8 mouse cellular contexts compared by ENCODE assay signal in the genomic region with DNA sequence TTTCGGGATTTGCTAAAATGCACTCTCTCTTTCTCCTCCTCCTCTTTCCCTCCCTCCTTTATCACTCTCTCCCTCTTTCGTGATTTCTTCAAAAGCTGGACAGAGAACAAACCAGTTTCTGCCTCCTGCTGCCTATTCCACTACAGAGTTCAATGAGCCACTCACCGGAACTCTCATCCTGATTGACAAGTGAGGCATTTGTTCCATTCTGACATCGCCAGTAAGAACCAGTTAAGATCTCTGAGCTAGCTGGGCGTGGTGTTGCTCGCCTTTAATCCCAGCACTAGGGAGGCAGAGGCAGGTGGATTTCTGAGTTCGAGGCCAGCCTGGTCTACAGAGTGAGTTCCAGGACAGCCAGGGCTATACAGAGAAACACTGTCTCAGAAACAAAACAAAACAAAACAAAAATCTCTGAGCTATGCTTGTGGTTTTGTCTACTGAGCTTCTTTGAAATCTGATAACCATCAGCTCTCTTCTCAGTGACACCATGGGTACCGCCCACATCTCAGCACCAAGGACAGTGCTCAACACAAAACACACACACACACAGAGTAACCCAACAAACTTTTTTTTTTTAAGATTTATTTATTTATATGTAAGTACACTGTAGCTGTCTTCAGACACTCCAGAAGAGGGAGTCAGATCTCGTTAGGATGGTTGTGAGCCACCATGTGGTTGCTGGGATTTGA. TPM values are rescaled to one million over a fixed set of nuclear protein-coding genes. Genes with fewer than 3 reads are reported as not detected.
A peak's percentile ranks its signal among the peaks of the same experiment; 100 is the strongest.
DNase-seq lines count a peak whose midpoint lies in the region; ATAC-seq and TF ChIP-seq lines count a peak whose summit lies in the region.
"Not testable (repeated sequence)": the region's sequence is repeated elsewhere in the genome, so short reads cannot be mapped to it uniquely, and the experiment has no call there.

No protein-coding gene starts in this region.

- WGBS in forebrain, embryonic 11.5 days = 66% methylated on average over 9 of the region's 9 CpGs

- H3K9ac ChIP-seq in MEL (ENCODE audit: control insufficient read depth, low read depth, low read length, poor library complexity, severe bottlenecking); forebrain, embryonic 11.5 days (ENCODE audit: low read length): not testable (repeated sequence)

- not testable (repeated sequence) for H3K79me2 ChIP-seq in MEL (ENCODE audit: control insufficient read depth, insufficient read depth, low read length, poor library complexity); myocyte (ENCODE audit: control insufficient read depth, insufficient read depth)

- not testable (repeated sequence) for TF ChIP-seq CTCF in MEL (IDR thresholded peaks at IDR 0.05 in 2 of 3, conservative IDR thresholded peaks at IDR 0.05 in 1 of 3; ENCODE audit: control insufficient read depth in 1 of 3, insufficient read depth in 1 of 3, low read depth in 2 of 3, low read length in 3 of 3, poor library complexity in 1 of 3, severe bottlenecking in 1 of 3)

- H3K36me3 ChIP-seq in MEL (ENCODE audit: control insufficient read depth in 1 of 2, insufficient read depth in 2 of 2, low read length in 2 of 2); forebrain, embryonic 11.5 days (ENCODE audit: control insufficient read depth, insufficient read depth, low read length); myocyte (ENCODE audit: control insufficient read depth, insufficient read depth): not testable (repeated sequence)

- peak; percentile 85 for ATAC-seq in activated CD4-positive, CD25-positive, alpha-beta regulatory T cell, adult 4 months
- not testable (repeated sequence) for ATAC-seq in forebrain, embryonic 11.5 days (replicated peaks; ENCODE audit: low FRiP score)

- not testable (repeated sequence) for TF ChIP-seq POLR2A in MEL (IDR thresholded peaks at IDR 0.05; ENCODE audit: control insufficient read depth in 1 of 2, insufficient read depth in 1 of 2, low read depth in 1 of 2, low read length in 2 of 2, poor library complexity in 1 of 2); myocyte (IDR thresholded peaks at IDR 0.05; ENCODE audit: insufficient read length, low read depth)

- not testable (repeated sequence) for H3K9me3 ChIP-seq in MEL (replicated peaks; ENCODE audit: insufficient read depth, low read length); forebrain, embryonic 11.5 days (ENCODE audit: control insufficient read depth, low read length)

- H3ac ChIP-seq in myocyte (ENCODE audit: control insufficient read depth, insufficient read length) = not testable (repeated sequence)

- DNase-seq in CD4-positive, CD25-positive, alpha-beta regulatory T cell, adult 2 months (ENCODE audit: low read depth, low spot score) = peak; percentile 92
- peak; percentile 84 for DNase-seq in MEL (ENCODE audit: low read depth, low spot score)
- DNase-seq in c-Kit-positive CD71-positive TER-119-negative erythroid progenitor cells, embryonic 14.5 days (ENCODE audit: low read depth) = peak; percentile 60
- peak; percentile 46 for DNase-seq in forebrain, embryonic 11.5 days (ENCODE audit: low spot score)
- DNase-seq in kidney, postnatal 4 days = peak; percentile 61 to 67
- peak; percentile 68 for DNase-seq in thymus, postnatal 4 days

- not testable (repeated sequence) for H3K27ac ChIP-seq in MEL (ENCODE audit: control insufficient read depth, low read depth, low read length); forebrain, embryonic 11.5 days (ENCODE audit: low read depth, low read length)

- not testable (repeated sequence) for H3K4me2 ChIP-seq in forebrain, embryonic 11.5 days (ENCODE audit: low read depth, low read length, severe bottlenecking); myocyte (ENCODE audit: low read depth)

- not testable (repeated sequence) for TF ChIP-seq EP300 in MEL (IDR thresholded peaks at IDR 0.05; ENCODE audit: low read depth in 1 of 2, low read length in 2 of 2)

- H3K27me3 ChIP-seq in MEL (ENCODE audit: control insufficient read depth in 1 of 2, insufficient read depth in 2 of 2, low read length in 2 of 2) = peaks cover 26 to 32% of the 10 kb centered on the region in 2 experiments
- H3K27me3 ChIP-seq in forebrain, embryonic 11.5 days (ENCODE audit: control insufficient read depth, insufficient read depth, low read length); myocyte (ENCODE audit: control insufficient read depth, insufficient read depth, insufficient read length): not testable (repeated sequence)

- H3K4me1 ChIP-seq in MEL (ENCODE audit: control insufficient read depth in 1 of 2, insufficient read depth in 2 of 2, low read length in 2 of 2); forebrain, embryonic 11.5 days (replicated peaks; ENCODE audit: control insufficient read depth, insufficient read depth, low read length): not testable (repeated sequence)

- not testable (repeated sequence) for TF ChIP-seq RAD21 in MEL (IDR thresholded peaks at IDR 0.05; ENCODE audit: low read depth, low read length)

- not testable (repeated sequence) for H3K4me3 ChIP-seq in MEL (ENCODE audit: control insufficient read depth in 1 of 2, insufficient read depth in 1 of 2, low read depth in 2 of 2, low read length in 2 of 2); forebrain, embryonic 11.5 days (ENCODE audit: low read depth, low read length); myocyte

TF ChIP-seq in MEL, 35 proteins besides CTCF, POLR2A, EP300 and RAD21:
- 0 out of 2 replicates have a peak, but pooled peaks have one; percentile 20 for TF ChIP-seq RCOR1 (IDR thresholded peaks at IDR 0.05; ENCODE audit: low read depth, low read length)
- TF ChIP-seq GATA1 (IDR thresholded peaks at IDR 0.05; ENCODE audit: low read depth, low read length) = peak; percentile 74
- peak; percentile 92 for TF ChIP-seq SIN3A (IDR thresholded peaks at IDR 0.05; ENCODE audit: low read length)
- TF ChIP-seq ZNF384 (IDR thresholded peaks at IDR 0.05; ENCODE audit: low read depth, low read length) = peak; percentile 84
- peak; percentile 77 for TF ChIP-seq MXI1 (IDR thresholded peaks at IDR 0.05; ENCODE audit: low read depth, low read length)
TF ChIP-seq in MEL: peak in this region for 5; not testable (repeated sequence) for 30.

TF ChIP-seq in myocyte, 11 proteins besides CTCF, POLR2A, EP300 and RAD21:
- peak; percentile 73 for TF ChIP-seq REST (IDR thresholded peaks at IDR 0.05; ENCODE audit: insufficient read depth, insufficient read length)

RNA-seq across cellular contexts. Expression of a gene that starts 6.7 kb away (rescaled TPM):
- 2,589 and 2,603 TPM in 2 replicates for total RNA-seq in MEL (2012; rRNA removed)
- polyA plus RNA-seq in MEL (2012; ENCODE audit: insufficient read depth in 1 of 2, insufficient read length in 2 of 2, low read depth in 1 of 2, low replicate concordance in 2 of 2, missing spikeins in 1 of 2) (1,000 to 10,000 TPM in 1 of 2 experiments, not detected in 1; 2,003 TPM), myocyte (2012; fragmentation: generic; extraction: Trizol) (1,551 TPM)
- 1,000 to 10,000 TPM; 1,145 to 1,405 TPM for polyA plus RNA-seq in activated CD4-positive, CD25-positive, alpha-beta regulatory T cell, adult 4 months (2017; shearing (Covaris generic))
- 388 and 392 TPM in 2 replicates for polyA plus RNA-seq in forebrain, embryonic 11.5 days (2014; fragmentation: Nextera tagmentation; extraction: Ambion mirVana)

RNA-seq across cellular contexts. Expression of a gene that starts 38.4 kb away (rescaled TPM):
- 30.9 and 34.1 TPM in 2 replicates for total RNA-seq in MEL (2012; rRNA removed)
- polyA plus RNA-seq in MEL (2012; ENCODE audit: insufficient read depth in 1 of 2, insufficient read length in 2 of 2, low read depth in 1 of 2, low replicate concordance in 2 of 2, missing spikeins in 1 of 2) = 10 to 100 TPM; 30.8 to 41.4 TPM
- polyA plus RNA-seq in activated CD4-positive, CD25-positive, alpha-beta regulatory T cell, adult 4 months (2017; shearing (Covaris generic)) = 10 to 100 TPM; 50.0 to 57.9 TPM
- polyA plus RNA-seq in forebrain, embryonic 11.5 days (2014; fragmentation: Nextera tagmentation; extraction: Ambion mirVana) = 41.0 and 43.9 TPM in 2 replicates
- 17.2 TPM for polyA plus RNA-seq in myocyte (2012; fragmentation: generic; extraction: Trizol)
